ENCODE assay signal across 18 mouse cellular contexts in genomic region chr13:29317703-29318102, GRCm38 (mm10).
DNase-seq lines count a peak whose midpoint lies in the region.
"Had no signal": no experiment of that assay in that cellular context is flagged by ENCODE, and none has a peak within 500 bp of the region (broad histone marks: within the 10 kb centered on the region; RNA-seq: fewer than 3 reads in every experiment).

No protein-coding gene starts in this region.

- peak; percentile 31 to 41 for DNase-seq in frontal cortex, adult 2 months (ENCODE audit: extremely low spot score in 1 of 2, low spot score in 1 of 2)
- DNase-seq in frontal cortex, postnatal 10 days (ENCODE audit: low spot score in 2 of 2), result no peak
- DNase-seq in heart, embryonic 10.5 days (ENCODE audit: low spot score), result peak; percentile 60
- DNase-seq in heart, postnatal 14 days, result no peak
- peak; percentile 49 for DNase-seq in telencephalon, adult 2 months (ENCODE audit: low read depth, low spot score)
- DNase-seq in urinary bladder, postnatal 36 days (ENCODE audit: low spot score in 2 of 2), result no peak
- DNase-seq: adrenal gland, adult 2 months; adrenal gland, postnatal 10 days; adrenal gland, postnatal 25 days; cerebellum, adult 11-12 months; cerebellum, adult 2 months; cerebellum, adult 9-10 months; cerebellum, postnatal 10 days; cerebellum, postnatal 25 days had no signal

- peaks cover 12% of the 10 kb centered on the region for H3K4me1 ChIP-seq in heart, embryonic 10.5 days
- H3K4me1 ChIP-seq: forebrain, embryonic 13.5 days; forebrain, embryonic 15.5 days had no signal

- no peaks in the 10 kb centered on the region for H3K9me3 ChIP-seq in heart, embryonic 10.5 days
- H3K9me3 ChIP-seq: embryonic facial prominence, embryonic 10.5 days; embryonic facial prominence, embryonic 12.5 days; forebrain, embryonic 13.5 days; forebrain, embryonic 15.5 days had no signal

- no peak overlapping the region for H3K4me3 ChIP-seq in heart, embryonic 10.5 days
- H3K4me3 ChIP-seq: embryonic facial prominence, embryonic 10.5 days; embryonic facial prominence, embryonic 12.5 days; forebrain, embryonic 13.5 days; forebrain, embryonic 15.5 days had no signal

- WGBS in heart, embryonic 10.5 days, result 69% methylated on average over 1 of the region's 1 CpGs

- no peaks in the 10 kb centered on the region for H3K36me3 ChIP-seq in heart, embryonic 10.5 days
- H3K36me3 ChIP-seq: embryonic facial prominence, embryonic 10.5 days; embryonic facial prominence, embryonic 12.5 days; forebrain, embryonic 15.5 days had no signal

- no peak overlapping the region for H3K27ac ChIP-seq in heart, embryonic 10.5 days
- H3K27ac ChIP-seq: embryonic facial prominence, embryonic 10.5 days; embryonic facial prominence, embryonic 12.5 days; forebrain, embryonic 13.5 days; forebrain, embryonic 15.5 days had no signal

- intact Hi-C loops in heart, postnatal 14 days (cut with DNase I), result no loop called here

- no peaks in the 10 kb centered on the region for H3K27me3 ChIP-seq in heart, embryonic 10.5 days (ENCODE audit: insufficient read depth, poor library complexity, severe bottlenecking)
- H3K27me3 ChIP-seq: embryonic facial prominence, embryonic 12.5 days; forebrain, embryonic 13.5 days; forebrain, embryonic 15.5 days had no signal

Comparison
In these comparisons a context has a peak if more than half of its experiments do, and no peak if none do; other contexts are left out.
1. DNase-seq: peak in frontal cortex, adult 2 months (2 of 2), heart, embryonic 10.5 days (single experiment) and telencephalon, adult 2 months (single experiment); none in frontal cortex, postnatal 10 days (0 of 2), heart, postnatal 14 days (0 of 2) and urinary bladder, postnatal 36 days (0 of 2).